Mouse (Mus musculus): ENCODE measurements at regions not wholly inside any gene's neighbourhood (a gene's known extent, or its start where the extent isn't known, plus 50 kb on each side); places are given as distances from the start of the nearest gene placed in this dataset.

DNA sequence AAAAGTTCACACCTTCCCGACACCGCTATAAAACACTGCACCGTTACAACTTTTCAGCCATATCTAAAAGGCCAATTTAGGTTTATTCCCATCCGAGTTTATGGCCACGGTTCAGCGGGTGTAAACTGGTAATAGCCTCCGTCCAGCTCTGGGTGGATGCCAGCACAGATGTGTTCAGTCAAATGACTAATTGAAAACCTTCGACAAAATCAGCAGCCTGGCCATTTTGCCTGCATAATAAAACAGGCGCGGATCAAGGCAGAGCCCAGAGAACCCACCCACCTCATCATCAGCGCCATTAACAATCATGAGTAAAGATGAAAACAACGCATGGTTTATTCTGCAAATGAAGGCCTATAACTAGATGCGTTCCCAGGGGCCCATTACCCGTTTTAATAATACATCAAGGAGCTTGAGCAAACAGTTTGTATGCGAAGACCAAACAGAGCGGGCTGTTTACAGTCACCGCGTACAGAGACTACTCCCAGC is 172.1 kb upstream of the Irx3 start:
- DNase-seq (ENCODE audit: low read depth, low spot score): no peak

- DNase-seq (ENCODE audit: low read depth, low spot score): no peak
These were observed 165.5 kb upstream of the Irx3 start for GRCm38 (mm10) chr8:91967407-91967806.

- no peak for DNase-seq (ENCODE audit: low read depth, low spot score)
These were observed 165.1 kb upstream of the Irx3 start for GRCm38 (mm10) chr8:91966891-91967370.

- no peak for DNase-seq (ENCODE audit: low read depth, low spot score)
These were observed 159.8 kb upstream of the Irx3 start for GRCm38 (mm10) chr8:91961696-91962095.

- DNase-seq (ENCODE audit: low read depth, low spot score): no peak
These were observed 153.3 kb upstream of the Irx3 start for GRCm38 (mm10) chr8:91955170-91955569.

DNA sequence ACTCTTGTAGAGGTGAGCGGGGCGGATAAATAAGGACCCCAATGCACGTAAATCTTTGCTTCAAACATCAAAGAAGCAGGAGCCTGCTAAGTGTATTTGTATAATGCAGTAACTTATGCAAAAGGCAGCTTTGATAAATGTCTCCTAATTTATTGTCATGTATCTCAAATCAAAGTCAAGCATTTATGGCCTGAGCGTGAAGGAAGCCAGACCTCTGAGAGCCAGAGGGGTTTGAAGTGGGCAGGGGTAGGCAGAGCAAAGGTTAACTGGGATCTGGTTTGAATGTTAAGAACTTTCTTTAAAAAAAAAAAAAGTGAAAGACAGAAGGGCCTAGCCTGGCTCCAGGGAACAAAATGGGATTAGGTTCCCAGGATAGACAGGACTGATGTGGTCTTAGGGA is 151.1 kb upstream of the Irx3 start:
- no peak for DNase-seq (ENCODE audit: low read depth, low spot score)

DNA sequence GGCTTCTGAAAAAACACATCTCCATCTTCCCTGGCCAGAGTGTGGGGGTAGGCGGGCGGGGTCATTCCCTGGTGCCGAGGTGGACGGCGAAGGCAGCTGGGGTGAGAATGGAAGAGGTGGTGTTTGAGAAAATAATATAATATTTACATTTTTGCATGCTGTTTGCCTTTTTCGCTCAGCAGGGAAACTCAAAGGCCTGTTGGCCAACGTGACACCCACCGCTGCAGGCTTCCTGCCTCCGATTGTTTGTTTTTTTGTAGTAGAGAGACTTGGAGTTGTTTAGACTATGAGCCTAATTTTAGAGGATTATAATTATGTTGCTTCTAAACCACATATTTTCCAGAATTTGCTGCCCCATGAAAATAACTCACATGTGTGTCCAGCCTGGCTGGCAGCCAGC is 147.2 kb upstream of the Irx3 start:
- no peak for DNase-seq (ENCODE audit: low read depth, low spot score)

DNA sequence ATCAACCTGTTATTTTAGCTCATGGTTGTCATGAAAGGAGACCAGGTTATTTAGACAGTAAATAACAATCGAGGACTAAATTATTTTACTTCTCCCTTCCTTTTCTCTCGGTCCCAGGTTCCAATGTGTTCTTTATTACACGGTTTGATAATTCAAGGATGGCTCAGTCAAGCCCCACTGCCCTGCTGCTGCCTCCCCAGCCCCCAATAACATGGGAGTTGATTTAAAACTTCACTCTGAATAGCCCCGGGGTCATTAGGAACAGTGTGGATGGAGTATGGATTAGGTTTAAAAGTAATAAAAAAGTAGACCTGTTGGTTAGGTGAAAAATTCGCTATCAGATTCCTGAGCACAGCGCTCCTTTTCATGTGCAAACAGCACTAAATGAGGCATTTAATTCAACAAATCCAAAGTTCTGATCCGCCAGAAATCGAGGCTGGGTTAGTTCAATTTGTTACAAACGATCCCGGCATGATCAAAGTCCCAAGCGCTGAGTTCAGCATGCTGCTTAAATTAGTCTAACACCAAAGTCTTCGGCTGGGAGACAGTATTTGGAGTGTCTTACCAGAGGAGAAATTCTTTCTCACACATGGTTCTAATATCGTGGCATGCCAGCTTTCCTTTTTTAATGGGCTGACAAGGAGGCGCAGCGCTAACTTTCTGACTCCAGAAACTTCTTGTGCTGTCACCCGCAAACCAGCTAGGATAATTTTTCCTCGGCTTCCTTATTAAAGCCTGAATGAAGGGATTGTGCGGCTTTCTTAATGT is 146.5 kb upstream of the Irx3 start:
- no peak for DNase-seq (ENCODE audit: low read depth, low spot score)

DNA sequence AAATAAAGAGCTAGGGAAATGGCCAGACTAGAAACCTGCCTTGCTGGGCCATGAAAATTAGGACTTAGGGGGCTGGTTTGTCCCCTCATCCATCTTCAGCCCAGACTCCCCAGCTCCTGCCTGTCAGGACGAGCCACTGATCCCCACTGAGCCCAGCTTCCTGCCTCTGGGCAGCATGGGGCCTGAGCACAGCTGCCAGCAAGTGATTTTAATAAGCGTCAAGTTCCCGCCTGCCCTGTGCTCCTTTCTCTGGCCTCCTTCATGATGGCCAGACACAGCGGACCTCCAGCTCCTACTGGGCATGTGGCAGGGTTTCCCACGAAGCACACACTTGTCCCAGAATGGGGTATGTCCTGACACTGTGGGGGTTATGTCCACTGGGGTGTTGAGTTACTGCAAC is 139.1 kb upstream of the Irx3 start:
- no peak for DNase-seq (ENCODE audit: low read depth, low spot score)

DNA sequence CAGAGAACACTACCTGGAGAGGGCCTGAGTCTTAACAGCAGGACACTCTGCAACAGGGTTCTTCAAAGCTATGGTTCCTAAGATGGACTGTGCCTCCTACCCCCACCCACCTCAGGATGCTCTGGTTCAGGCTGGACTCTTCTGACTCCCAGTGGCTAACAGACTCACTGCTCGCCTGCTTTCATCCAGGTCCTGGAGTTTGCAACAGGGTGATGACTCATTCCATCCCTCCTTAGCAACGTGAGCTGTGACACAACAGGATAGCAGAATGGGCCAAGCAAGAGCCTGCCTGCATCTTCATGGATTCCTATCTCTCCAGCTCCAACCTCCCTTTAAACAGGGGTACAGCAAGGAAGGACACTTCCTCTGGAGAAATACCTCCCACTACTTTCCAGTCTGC is 135.4 kb upstream of the Irx3 start:
- no peak for DNase-seq (ENCODE audit: low read depth, low spot score)

DNA sequence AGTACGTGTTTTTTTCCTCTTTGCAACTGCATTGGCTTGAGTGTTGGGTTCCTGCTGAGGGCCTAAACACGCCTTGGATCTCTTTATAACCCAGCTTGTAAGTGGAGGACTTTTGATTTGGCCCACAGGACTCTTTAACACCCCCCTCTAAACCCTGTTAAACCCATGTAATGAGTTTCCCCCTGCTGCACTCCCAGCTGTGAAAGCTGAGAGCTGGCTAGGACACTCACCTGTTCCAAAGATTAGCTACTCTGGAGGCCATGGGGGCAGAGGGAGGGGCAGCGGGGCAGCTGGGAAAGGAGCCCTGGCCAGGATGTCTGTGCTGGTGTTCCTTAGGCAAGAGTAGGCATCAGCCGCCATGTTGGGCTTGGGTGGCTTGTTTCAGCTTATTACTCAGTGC is 128.7 kb upstream of the Irx3 start:
- DNase-seq (ENCODE audit: low read depth, low spot score): no peak

GRCm38 (mm10) chr8:91925968-91926524 is 124.2 kb upstream of the Irx3 start:
- DNase-seq (ENCODE audit: low read depth, low spot score): no peak

DNA sequence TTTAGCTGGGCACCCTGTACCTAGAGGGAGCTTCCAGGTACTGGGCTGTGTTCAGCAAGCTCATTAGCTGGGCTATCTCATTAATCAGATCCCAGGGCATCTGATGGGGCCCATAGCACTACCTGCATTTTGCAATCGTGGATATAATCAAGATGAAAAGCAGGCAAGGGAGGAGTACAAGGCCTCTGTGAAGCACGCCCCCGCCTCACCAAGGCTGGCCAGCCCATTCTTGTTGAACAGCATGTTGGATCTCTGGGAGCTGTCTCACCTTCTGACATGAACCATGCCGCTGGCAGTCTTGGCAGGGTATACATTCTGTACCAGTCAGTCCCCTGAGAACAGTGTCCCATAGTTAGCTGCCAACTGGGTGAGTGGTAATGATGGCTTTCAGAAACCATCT is 122.3 kb upstream of the Irx3 start:
- no peak for DNase-seq (ENCODE audit: low read depth, low spot score)

- DNase-seq (ENCODE audit: low read depth, low spot score): no peak
These were observed 120.5 kb upstream of the Irx3 start for GRCm38 (mm10) chr8:91922211-91922874.

GRCm38 (mm10) chr8:91917834-91918233 is 116.0 kb upstream of the Irx3 start:
- no peak for DNase-seq (ENCODE audit: low read depth, low spot score)

GRCm38 (mm10) chr8:91913971-91914370 is 112.1 kb upstream of the Irx3 start:
- DNase-seq (ENCODE audit: low read depth, low spot score): no peak

DNA sequence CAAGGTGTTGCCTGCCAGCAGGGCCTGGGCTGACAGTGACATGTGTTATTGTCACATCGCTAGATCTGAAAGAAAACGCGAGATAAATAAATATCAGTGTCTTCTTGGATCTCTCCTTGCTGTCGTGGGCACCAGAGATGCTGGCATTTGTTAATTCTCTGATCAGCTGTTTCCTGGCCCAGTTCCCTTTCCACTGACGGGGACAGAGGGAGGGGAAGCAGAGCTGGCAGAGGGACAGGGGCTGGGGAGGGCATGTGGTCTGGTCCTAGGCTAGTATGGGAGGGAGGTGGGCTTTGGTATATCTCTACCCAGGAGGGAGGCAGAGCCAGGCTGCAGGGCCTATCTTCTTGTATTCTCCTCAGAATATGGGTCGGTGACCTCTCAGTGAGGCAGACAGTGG is 111.3 kb upstream of the Irx3 start:
- DNase-seq (ENCODE audit: low read depth, low spot score): no peak

GRCm38 (mm10) chr8:91909637-91910383 is 107.9 kb upstream of the Irx3 start:
- no peak for DNase-seq (ENCODE audit: low read depth, low spot score)

DNA sequence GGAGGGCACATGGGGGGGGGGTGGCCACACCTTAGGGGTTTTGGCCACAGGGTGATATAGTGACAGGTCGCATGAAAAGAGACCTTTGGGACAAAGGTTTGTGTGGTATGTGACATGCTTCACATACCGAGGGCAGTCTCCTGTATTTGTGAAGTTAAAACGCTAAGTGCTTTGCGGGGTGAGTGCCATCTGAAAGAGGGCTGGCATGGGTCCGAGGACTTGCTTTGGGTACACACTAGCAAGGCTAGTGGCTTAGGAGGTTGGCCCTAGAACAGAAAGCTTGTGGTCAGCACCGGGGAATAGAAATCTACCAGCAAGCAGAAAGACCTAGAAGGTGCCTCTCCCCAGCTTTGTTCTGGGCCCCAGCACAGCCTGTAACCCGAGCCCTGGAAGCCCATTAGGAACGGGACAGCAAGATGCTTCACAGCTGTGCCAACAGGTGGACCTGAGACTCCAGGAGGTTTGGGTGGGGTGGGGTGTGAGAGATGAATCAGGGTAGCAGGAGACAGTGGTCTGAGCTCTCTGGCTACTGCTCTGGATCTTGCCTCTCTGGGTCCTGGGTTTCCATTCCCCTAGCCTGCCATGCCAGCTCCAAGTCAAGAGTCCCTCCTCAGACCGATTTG is 107.0 kb upstream of the Irx3 start:
- DNase-seq (ENCODE audit: low read depth, low spot score): no peak

GRCm38 (mm10) chr8:91907178-91907577 is 105.3 kb upstream of the Irx3 start:
- no peak for DNase-seq (ENCODE audit: low read depth, low spot score)

- DNase-seq (ENCODE audit: low read depth, low spot score): no peak
These were observed 99.8 kb upstream of the Irx3 start for GRCm38 (mm10) chr8:91901525-91902281.

Data from embryo, embryonic 11.5 days (tissue).